Mouse (Mus musculus): Measurements from ENCODE around the gene Bmper.

The Bmper gene

GRCm38 (mm10) chr9:23222841-23223548 lies at the start of gene Bmper:
TSS of gene Bmper (plus strand) at chr9:23223076.
- no peak for DNase-seq (ENCODE audit: low spot score)

GRCm38 (mm10) chr9:23177476-23177875 lies 45.4 kb upstream of the Bmper start:
- DNase-seq (ENCODE audit: low spot score): no peak

GRCm38 (mm10) chr9:23187181-23187580 lies 35.7 kb upstream of the Bmper start:
- DNase-seq (ENCODE audit: low spot score): no peak

- DNase-seq (ENCODE audit: low spot score): no peak
Observed at GRCm38 (mm10) chr9:23188136-23188535, 34.7 kb upstream of the Bmper start.

- no peak for DNase-seq (ENCODE audit: low spot score)
Observed at GRCm38 (mm10) chr9:23190950-23191349, 31.9 kb upstream of the Bmper start.

GRCm38 (mm10) chr9:23191431-23191830 lies 31.4 kb upstream of the Bmper start:
- no peak for DNase-seq (ENCODE audit: low spot score)

GRCm38 (mm10) chr9:23192567-23193331 lies 30.1 kb upstream of the Bmper start:
- DNase-seq (ENCODE audit: low spot score): no peak

- no peak for DNase-seq (ENCODE audit: low spot score)
Observed at GRCm38 (mm10) chr9:23198996-23199395, 23.9 kb upstream of the Bmper start.

GRCm38 (mm10) chr9:23199841-23200240 lies 23.0 kb upstream of the Bmper start:
- no peak for DNase-seq (ENCODE audit: low spot score)

GRCm38 (mm10) chr9:23200828-23201227 lies 22.0 kb upstream of the Bmper start:
- no peak for DNase-seq (ENCODE audit: low spot score)

- DNase-seq (ENCODE audit: low spot score): no peak
Observed at GRCm38 (mm10) chr9:23202431-23202830, 20.4 kb upstream of the Bmper start.

- no peak for DNase-seq (ENCODE audit: low spot score)
Observed at GRCm38 (mm10) chr9:23204339-23205288, 18.3 kb upstream of the Bmper start.

GRCm38 (mm10) chr9:23205304-23205703 lies 17.6 kb upstream of the Bmper start:
- no peak for DNase-seq (ENCODE audit: low spot score)

GRCm38 (mm10) chr9:23205757-23206156 lies 17.1 kb upstream of the Bmper start:
- no peak for DNase-seq (ENCODE audit: low spot score)

- DNase-seq (ENCODE audit: low spot score): no peak
Observed at GRCm38 (mm10) chr9:23206181-23206580, 16.7 kb upstream of the Bmper start.

- DNase-seq (ENCODE audit: low spot score): peak; percentile 44
Observed at GRCm38 (mm10) chr9:23212303-23212702, 10.6 kb upstream of the Bmper start.

- DNase-seq (ENCODE audit: low spot score): no peak
Observed at GRCm38 (mm10) chr9:23219754-23220153, 3.1 kb upstream of the Bmper start.

GRCm38 (mm10) chr9:23221976-23222375 lies 900 bp upstream of the Bmper start:
- DNase-seq (ENCODE audit: low spot score): no peak

- no peak for DNase-seq (ENCODE audit: low spot score)
Observed at GRCm38 (mm10) chr9:23222492-23222840, 410 bp upstream of the Bmper start.

- no peak for DNase-seq (ENCODE audit: low spot score)
Observed at GRCm38 (mm10) chr9:23223549-23224077, 737 bp downstream of the Bmper start.

GRCm38 (mm10) chr9:23233464-23234121 lies 10.7 kb downstream of the Bmper start:
- no peak for DNase-seq (ENCODE audit: low spot score)
